Mouse (Mus musculus): ENCODE results near the gene Rhbdd3.

GRCm38 (mm10) chr11:5149955-5150354, 51.2 kb downstream of the Rhbdd3 start:
- TF ChIP-seq CTCF (IDR thresholded peaks at IDR 0.05) = no peak
- no peak for TF ChIP-seq POLR2A (IDR thresholded peaks at IDR 0.05; ENCODE audit: insufficient read depth, low read depth, low read length)
- TF ChIP-seq EP300 (IDR thresholded peaks at IDR 0.05; ENCODE audit: insufficient read depth, low read depth, low read length) = no peak

All from heart, adult 2 months (tissue).